Mouse (Mus musculus) limb, embryonic 11.5 days (tissue): ENCODE measurements around the gene Cox7a2. TPM values are rescaled to one million over a fixed set of nuclear protein-coding genes. Genes with fewer than 3 reads are reported as not detected.

Experiments
- ATAC-seq: fragments of 200-750 bp; cut with Nextera tagmentation; 2 replicates; pipeline ENCODE4 v1.8.0; 2017; ENCODE audit warnings: low read depth; ENCODE audit not compliant: insufficient number of reproducible peaks, low FRiP score, low TSS enrichment
- DNase-seq: peaks from one replicate; pipeline ENCODE4 v3.0.0-alpha.2; 2015; ENCODE audit warnings: low spot score
- H3K27ac ChIP-seq: fragments of 300-500 bp; sonication (generic); replicated peaks from 2 replicates; pipeline ENCODE4 v1.5.1; 2014; ENCODE audit warnings: low read depth, mild to moderate bottlenecking, low read length
- H3K27me3 ChIP-seq: fragments of 300-500 bp; sonication (generic); 2 replicates; pipeline ENCODE4 v1.6.1; 2014; ENCODE audit warnings: mild to moderate bottlenecking, low read length, mixed read lengths; ENCODE audit not compliant: control insufficient read depth, insufficient read depth
- H3K36me3 ChIP-seq: fragments of 300-500 bp; sonication (generic); 2 replicates; pipeline ENCODE4 v1.6.1; 2014; ENCODE audit warnings: mild to moderate bottlenecking, low read length, moderate library complexity, mixed read lengths; ENCODE audit not compliant: control insufficient read depth, insufficient read depth
- H3K4me1 ChIP-seq: fragments of 300-500 bp; sonication (generic); 2 replicates; pipeline ENCODE4 v1.6.1; 2014; ENCODE audit warnings: low read length, mixed read lengths; ENCODE audit not compliant: control insufficient read depth, insufficient read depth
- H3K4me2 ChIP-seq: fragments of 300-500 bp; sonication (generic); 2 replicates; pipeline ENCODE4 v1.6.1; 2014; ENCODE audit warnings: low read depth, mild to moderate bottlenecking, moderate library complexity; ENCODE audit not compliant: severe bottlenecking
- H3K4me3 ChIP-seq: fragments of 300-500 bp; sonication (generic); 2 replicates; pipeline ENCODE4 v1.5.1; 2014; ENCODE audit warnings: low read depth, low read length
- H3K9ac ChIP-seq: fragments of 300-500 bp; sonication (generic); 2 replicates; pipeline ENCODE4 v1.6.1; 2014; ENCODE audit warnings: mild to moderate bottlenecking, low read length
- H3K9me3 ChIP-seq: fragments of 300-500 bp; sonication (generic); 2 replicates; pipeline ENCODE4 v1.6.1; 2016; ENCODE audit warnings: low read length; ENCODE audit not compliant: control insufficient read depth
- WGBS: fragments of 180-500 bp; shearing (Covaris S2); extraction: QIAGEN DNeasy Blood & Tissue Kit; methylation state at CpG from one replicate; pipeline ENCODE4 v1.1.7; 2014; 5-methylcytosine and 5-hydroxymethylcytosine counted together
- polyA plus RNA-seq: library from polyadenylated mRNA; unstranded; fragments of >200 nt; fragmentation: Nextera tagmentation; extraction: Ambion mirVana; gene quantifications from 2 replicates; pipeline ENCODE4 v1.2.1, GENCODE M21; 2014

The Cox7a2 gene
- polyA plus RNA-seq, 1 experiment from 2014 or later: 709 TPM

DNA sequence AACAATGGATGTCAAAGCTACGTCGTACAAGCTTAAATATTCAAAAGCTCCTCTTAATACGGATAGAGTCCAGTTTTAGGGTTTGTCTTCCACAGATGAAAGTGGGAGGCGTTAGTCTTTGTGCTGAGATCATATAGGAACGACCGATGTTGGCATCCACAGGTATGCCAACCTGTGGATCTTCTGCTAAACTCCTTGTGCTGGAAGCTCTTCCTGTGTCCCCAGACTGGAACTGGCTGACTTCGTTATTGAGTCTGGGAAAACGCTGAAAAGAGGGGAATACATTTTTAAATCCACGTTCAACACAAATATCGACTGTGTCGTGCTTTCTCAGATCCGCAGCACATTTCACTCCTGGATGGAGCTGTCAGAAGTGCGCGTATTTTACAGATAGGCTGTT is 398 bp upstream of the Cox7a2 start:
- Histone ChIP-seq H3K4me1 (0 out of 2 replicates have a peak, but pooled peaks cover 3% of the 10 kb centered on the region), H3K4me3 (peak overlapping the region; percentile 63), H3K27ac (peak overlapping the region; percentile 75), H3K36me3 (peaks cover 3% of the 10 kb centered on the region; the same call in 1 of the 2 replicates), H3K9ac (peak overlapping the region; percentile 80), H3K27me3 (no peaks in the 10 kb centered on the region), H3K4me2 (peak overlapping the region; percentile 56), H3K9me3 (no peaks in the 10 kb centered on the region)
- 10% methylated on average over 14 of the region's 14 CpGs for WGBS
- ATAC-seq: peak; percentile 69
- no peak for DNase-seq

DNA sequence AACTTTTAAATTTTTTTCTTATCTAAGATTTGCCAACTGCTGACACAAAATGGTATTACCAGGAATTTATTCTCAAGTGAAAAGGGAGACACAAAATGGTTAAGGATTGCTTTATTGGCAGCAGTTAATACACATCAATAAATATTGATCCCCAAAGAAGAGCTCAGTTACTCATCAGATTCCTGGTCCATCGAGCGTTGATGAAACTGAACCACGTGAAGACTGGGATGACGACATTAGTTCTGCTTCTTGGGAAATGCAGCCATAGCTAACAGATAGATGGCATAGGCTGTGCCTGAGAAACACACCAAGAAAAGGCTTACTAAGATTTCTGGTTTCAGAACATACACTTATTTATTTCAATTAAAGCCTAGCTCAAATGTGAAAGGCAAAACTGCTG is 4.4 kb downstream of the Cox7a2 start:
- no peak for DNase-seq
- 93% methylated on average over 4 of the region's 4 CpGs for WGBS
- Histone ChIP-seq H3K4me2 (no peak overlapping the region), H3K27ac (no peak overlapping the region), H3K9ac (no peak overlapping the region), H3K27me3 (no peaks in the 10 kb centered on the region), H3K36me3 (peaks cover 5% of the 10 kb centered on the region; the same call in 1 of the 2 replicates), H3K4me1 (0 out of 2 replicates have a peak, but pooled peaks cover 3% of the 10 kb centered on the region), H3K4me3 (no peak overlapping the region), H3K9me3 (no peaks in the 10 kb centered on the region)
- no peak for ATAC-seq

DNA sequence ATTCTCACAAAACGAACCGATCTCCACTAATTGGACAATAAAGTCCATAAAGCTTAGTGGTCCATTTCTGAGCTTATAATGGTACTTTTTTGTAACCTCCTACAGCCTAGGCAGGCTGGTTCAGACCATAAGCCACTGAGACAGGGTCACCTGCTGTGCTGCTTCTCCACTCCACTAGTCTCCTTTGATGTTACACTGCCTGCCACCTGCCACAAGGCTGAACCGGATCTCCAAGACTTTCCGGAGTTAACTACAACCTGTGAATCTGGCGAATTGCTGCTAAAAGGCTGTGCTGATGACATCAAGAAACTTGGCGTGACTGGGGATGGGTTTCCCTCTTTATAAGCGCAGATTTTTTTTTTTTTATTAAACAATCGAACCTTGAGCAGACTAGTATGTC is 7.8 kb downstream of the Cox7a2 start:
- Histone ChIP-seq H3K9me3 (no peaks in the 10 kb centered on the region), H3K36me3 (peaks cover 5% of the 10 kb centered on the region; the same call in 1 of the 2 replicates), H3K27me3 (no peaks in the 10 kb centered on the region), H3K4me2 (no peak overlapping the region), H3K4me3 (no peak overlapping the region), H3K27ac (no peak overlapping the region), H3K9ac (no peak overlapping the region), H3K4me1 (no peaks in the 10 kb centered on the region)
- no peak for ATAC-seq
- 51% methylated on average over 8 of the region's 8 CpGs for WGBS
- no peak for DNase-seq

DNA sequence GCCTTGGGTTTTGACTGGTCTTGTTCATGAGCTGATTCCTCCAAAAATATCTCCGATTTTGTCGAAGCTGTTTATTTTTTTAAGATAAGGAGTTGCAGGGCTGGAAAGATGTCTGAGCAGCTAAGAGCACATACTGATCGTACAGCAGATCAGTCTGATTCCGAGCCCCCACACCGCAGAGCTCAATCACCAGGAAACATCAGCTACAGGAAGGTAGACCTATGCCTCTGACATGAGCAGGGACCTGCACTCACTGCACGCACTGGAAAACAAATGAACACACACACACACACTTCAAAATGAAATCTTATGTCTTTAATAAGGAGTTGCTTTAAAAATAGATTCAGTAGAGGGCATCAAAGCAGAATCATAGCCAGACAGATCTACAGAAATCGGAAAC is 9.0 kb downstream of the Cox7a2 start:
- ATAC-seq: no peak

DNA sequence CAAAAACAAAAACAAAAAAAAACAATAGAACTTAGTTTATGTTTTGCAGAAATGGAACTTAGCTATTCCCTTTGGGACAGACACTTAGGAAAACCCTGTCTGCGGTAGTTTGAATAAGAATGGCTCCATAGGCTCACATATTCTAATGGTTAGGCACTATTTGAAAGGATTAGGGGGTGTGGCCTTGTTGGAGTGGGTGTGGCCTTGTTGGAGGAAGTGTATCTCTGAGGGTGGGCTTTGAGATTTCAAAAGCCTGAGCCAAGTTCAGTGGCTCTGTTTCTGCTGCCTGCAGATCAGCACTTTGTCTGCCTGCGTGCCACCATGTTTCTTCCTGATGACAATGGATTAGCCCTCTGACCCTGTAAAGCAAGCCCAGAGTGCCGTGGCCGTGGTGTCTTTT is 14.6 kb downstream of the Cox7a2 start:
- DNase-seq (no peak), ATAC-seq (no peak)
- 67% methylated on average over 4 of the region's 4 CpGs for WGBS
- H3K9ac ChIP-seq: no peak overlapping the region
- H3K4me2 ChIP-seq: no peak overlapping the region
- H3K4me1 ChIP-seq: no peaks in the 10 kb centered on the region
- H3K36me3 ChIP-seq: no peaks in the 10 kb centered on the region
- H3K4me3 ChIP-seq: no peak overlapping the region
- H3K9me3 ChIP-seq: no peaks in the 10 kb centered on the region
- H3K27me3 ChIP-seq: no peaks in the 10 kb centered on the region
- no peak overlapping the region for H3K27ac ChIP-seq

More for the DNA sequence above, 9.0 kb downstream of the Cox7a2 start:
- Histone ChIP-seq H3K4me2 (no peak overlapping the region), H3K4me1 (no peaks in the 10 kb centered on the region), H3K4me3 (no peak overlapping the region), H3K27me3 (no peaks in the 10 kb centered on the region), H3K9ac (no peak overlapping the region), H3K27ac (no peak overlapping the region), H3K36me3 (0 out of 2 replicates have a peak, but pooled peaks cover 3% of the 10 kb centered on the region), H3K9me3 (no peaks in the 10 kb centered on the region)
- WGBS: 87% methylated on average over 7 of the region's 7 CpGs
- no peak for DNase-seq

DNA sequence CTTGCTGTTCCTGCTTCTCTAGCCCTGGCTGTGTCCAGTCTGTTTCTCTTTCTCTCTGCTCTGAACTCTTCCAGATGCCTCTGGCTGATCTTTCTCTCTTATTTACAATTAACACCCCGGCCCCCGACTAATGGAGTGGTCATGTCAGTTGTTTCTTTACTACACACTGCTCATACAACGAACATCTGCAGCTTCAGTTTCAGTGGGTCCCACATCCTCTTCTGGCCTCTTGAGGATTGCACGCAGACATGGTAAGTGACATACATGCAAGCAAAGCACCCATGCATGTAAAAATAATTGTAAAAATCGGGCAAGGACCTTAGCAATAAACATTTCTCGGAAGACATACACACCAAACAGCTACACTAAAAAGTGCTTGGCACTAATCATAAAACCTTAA is 24.1 kb downstream of the Cox7a2 start:
- WGBS: 88% methylated on average over 6 of the region's 6 CpGs
- no peak for ATAC-seq

DNA sequence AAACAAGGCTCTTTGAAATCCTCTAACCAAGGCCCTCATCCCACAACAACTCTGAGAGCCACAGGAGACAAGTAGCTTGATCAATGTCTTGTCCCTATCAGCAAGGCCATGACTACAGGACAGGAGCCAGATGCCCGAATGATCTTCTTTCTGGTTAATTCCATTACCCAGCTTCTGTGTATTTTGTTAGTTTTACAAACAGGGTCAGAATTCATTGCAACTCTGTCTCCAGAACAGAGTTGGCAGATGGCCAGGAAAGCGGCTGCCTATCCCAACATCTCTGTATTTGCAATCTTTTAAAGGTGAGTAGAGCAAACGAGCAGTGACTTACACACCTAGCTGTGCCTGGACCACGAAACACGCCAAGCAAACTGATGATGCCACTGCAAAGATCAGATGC is 29.4 kb downstream of the Cox7a2 start:
- Histone ChIP-seq H3K4me2 (no peak overlapping the region), H3K36me3 (no peaks in the 10 kb centered on the region), H3K9me3 (no peaks in the 10 kb centered on the region), H3K27me3 (no peaks in the 10 kb centered on the region), H3K27ac (no peak overlapping the region), H3K4me1 (no peaks in the 10 kb centered on the region), H3K4me3 (no peak overlapping the region), H3K9ac (no peak overlapping the region)
- peak; percentile 17 for DNase-seq
- WGBS: 91% methylated on average over 5 of the region's 5 CpGs
- no peak for ATAC-seq

More for the DNA sequence above, 24.1 kb downstream of the Cox7a2 start:
- Histone ChIP-seq H3K4me3 (no peak overlapping the region), H3K9me3 (no peaks in the 10 kb centered on the region), H3K27ac (no peak overlapping the region), H3K4me2 (no peak overlapping the region), H3K27me3 (no peaks in the 10 kb centered on the region), H3K36me3 (no peaks in the 10 kb centered on the region), H3K4me1 (no peaks in the 10 kb centered on the region), H3K9ac (no peak overlapping the region)
- peak; percentile 12 for DNase-seq

DNA sequence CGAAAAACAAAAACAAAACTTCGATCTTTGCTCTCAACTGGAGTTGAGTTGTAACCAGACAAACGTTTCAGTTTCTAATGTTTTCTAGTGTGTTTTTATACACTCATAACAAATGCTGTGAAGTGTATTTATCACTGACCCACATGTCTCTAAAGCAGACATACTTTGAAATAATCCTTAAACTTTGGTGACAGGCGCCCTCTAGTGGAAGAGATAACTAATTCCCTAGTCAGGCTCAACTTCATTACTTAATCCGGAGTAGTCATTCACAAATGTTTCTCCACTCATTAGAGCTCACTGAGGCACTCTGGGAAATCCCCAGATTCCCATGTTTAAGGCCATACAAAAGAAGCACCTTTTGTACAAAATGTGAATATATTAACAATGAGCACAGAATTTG is 36.6 kb downstream of the Cox7a2 start:
- ATAC-seq: no peak
- DNase-seq: no peak
- no peaks in the 10 kb centered on the region; the same call in 1 of the 2 replicates for H3K9me3 ChIP-seq
- H3K4me1 ChIP-seq: peaks cover 4% of the 10 kb centered on the region
- H3K27me3 ChIP-seq: peaks cover 15% of the 10 kb centered on the region
- no peaks in the 10 kb centered on the region for H3K36me3 ChIP-seq
- no peak overlapping the region for H3K4me2 ChIP-seq
- 34% methylated on average over 5 of the region's 5 CpGs for WGBS
- no peak overlapping the region for H3K9ac ChIP-seq
- H3K27ac ChIP-seq: no peak overlapping the region
- H3K4me3 ChIP-seq: no peak overlapping the region

DNA sequence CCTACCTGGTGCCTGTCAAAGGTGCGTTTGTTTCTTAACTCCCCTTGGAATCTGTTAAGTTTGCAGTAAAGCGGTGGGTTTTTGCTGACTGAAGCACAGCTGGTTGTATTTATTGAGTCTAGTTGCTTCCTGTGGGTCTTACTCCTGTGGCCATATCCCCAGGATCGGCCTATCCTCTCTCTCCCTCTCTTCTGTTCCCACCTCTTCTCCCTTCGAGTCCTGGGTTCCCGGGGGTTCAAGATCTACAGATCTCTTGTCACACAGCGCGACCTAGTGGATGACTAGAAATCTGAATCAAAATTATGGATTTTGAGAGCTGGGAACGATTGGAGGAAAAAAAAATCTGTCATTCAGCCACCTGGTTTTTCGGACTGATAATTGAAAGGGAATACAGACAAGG is 38.6 kb downstream of the Cox7a2 start:
- H3K27ac ChIP-seq: no peak overlapping the region
- peak; percentile 73 for DNase-seq
- H3K27me3 ChIP-seq: peaks cover 23% of the 10 kb centered on the region
- H3K4me1 ChIP-seq: peaks cover 7% of the 10 kb centered on the region
- no peak for ATAC-seq
- H3K4me2 ChIP-seq: no peak overlapping the region
- H3K36me3 ChIP-seq: no peaks in the 10 kb centered on the region
- H3K9me3 ChIP-seq: no peaks in the 10 kb centered on the region; the same call in 1 of the 2 replicates
- no peak overlapping the region for H3K4me3 ChIP-seq
- WGBS: 8% methylated on average over 9 of the region's 9 CpGs
- no peak overlapping the region for H3K9ac ChIP-seq
